Mouse (Mus musculus) forebrain, embryonic 11.5 days (tissue): ENCODE measurements at regions not wholly inside any gene's neighbourhood (a gene's known extent, or its start where the extent isn't known, plus 50 kb on each side); places are given as distances from the start of the nearest gene placed in this dataset.

Experiments
- ATAC-seq: fragments of 200-750 bp; cut with Nextera tagmentation; replicated peaks from 2 replicates; pipeline ENCODE4 v1.8.0; 2017; ENCODE audit warnings: moderate TSS enrichment; ENCODE audit not compliant: low FRiP score
- DNase-seq: peaks from one replicate; pipeline ENCODE4 v3.0.0-alpha.2; 2017; ENCODE audit warnings: low spot score
- H3K27ac ChIP-seq: fragments of 300-500 bp; sonication (generic); 2 replicates; pipeline ENCODE4 v1.5.1; 2014; ENCODE audit warnings: low read depth, low read length
- H3K27me3 ChIP-seq: fragments of 300-500 bp; sonication (generic); 2 replicates; pipeline ENCODE4 v1.6.1; 2014; ENCODE audit warnings: mild to moderate bottlenecking, low read length, mixed read lengths; ENCODE audit not compliant: control insufficient read depth, insufficient read depth
- H3K36me3 ChIP-seq: fragments of 300-500 bp; sonication (generic); 2 replicates; pipeline ENCODE4 v1.6.1; 2014; ENCODE audit warnings: mild to moderate bottlenecking, low read length, moderate library complexity, mixed read lengths; ENCODE audit not compliant: control insufficient read depth, insufficient read depth
- H3K4me1 ChIP-seq: fragments of 300-500 bp; sonication (generic); replicated peaks from 2 replicates; pipeline ENCODE4 v1.6.1; 2014; ENCODE audit warnings: low read length, mixed read lengths; ENCODE audit not compliant: control insufficient read depth, insufficient read depth
- H3K4me2 ChIP-seq: fragments of 300-500 bp; sonication (generic); 2 replicates; pipeline ENCODE4 v1.6.1; 2014; ENCODE audit warnings: low read depth, mild to moderate bottlenecking, low read length, moderate library complexity, mixed read lengths; ENCODE audit not compliant: severe bottlenecking
- H3K4me3 ChIP-seq: fragments of 300-500 bp; sonication (generic); 2 replicates; pipeline ENCODE4 v1.5.1; 2014; ENCODE audit warnings: low read depth, low read length
- H3K9ac ChIP-seq: fragments of 300-500 bp; sonication (generic); 2 replicates; pipeline ENCODE4 v1.6.1; 2014; ENCODE audit warnings: low read length
- H3K9me3 ChIP-seq: fragments of 300-500 bp; sonication (generic); 2 replicates; pipeline ENCODE4 v1.6.1; 2016; ENCODE audit warnings: low read length, mixed read lengths; ENCODE audit not compliant: control insufficient read depth
- WGBS: fragments of 180-500 bp; shearing (Covaris S2); extraction: QIAGEN DNeasy Blood & Tissue Kit; methylation state at CpG from one replicate; pipeline ENCODE4 v1.1.7; 2014; 5-methylcytosine and 5-hydroxymethylcytosine counted together

DNA sequence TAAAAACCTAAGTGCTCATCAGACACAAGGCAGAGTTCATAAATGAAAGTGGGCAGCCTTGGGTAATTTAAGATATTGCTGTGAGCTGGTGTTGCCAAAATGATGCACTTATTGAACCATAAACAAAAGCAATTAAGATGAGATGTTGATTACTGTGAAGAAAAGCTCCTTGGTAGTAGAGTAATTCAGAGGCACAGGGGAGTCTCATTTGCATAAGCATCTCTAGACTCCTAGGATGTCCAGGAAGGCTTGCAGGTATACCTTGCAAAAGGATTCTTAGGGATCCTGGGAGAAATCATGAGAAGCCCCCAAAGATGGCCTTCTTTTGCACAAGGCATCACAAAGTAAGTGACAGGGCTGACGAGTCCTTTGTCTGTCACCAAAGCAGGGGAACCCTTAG is 640.5 kb upstream of the Cdh11 start:
- no peak for DNase-seq
- H3K4me1 ChIP-seq, result no peaks in the 10 kb centered on the region

DNA sequence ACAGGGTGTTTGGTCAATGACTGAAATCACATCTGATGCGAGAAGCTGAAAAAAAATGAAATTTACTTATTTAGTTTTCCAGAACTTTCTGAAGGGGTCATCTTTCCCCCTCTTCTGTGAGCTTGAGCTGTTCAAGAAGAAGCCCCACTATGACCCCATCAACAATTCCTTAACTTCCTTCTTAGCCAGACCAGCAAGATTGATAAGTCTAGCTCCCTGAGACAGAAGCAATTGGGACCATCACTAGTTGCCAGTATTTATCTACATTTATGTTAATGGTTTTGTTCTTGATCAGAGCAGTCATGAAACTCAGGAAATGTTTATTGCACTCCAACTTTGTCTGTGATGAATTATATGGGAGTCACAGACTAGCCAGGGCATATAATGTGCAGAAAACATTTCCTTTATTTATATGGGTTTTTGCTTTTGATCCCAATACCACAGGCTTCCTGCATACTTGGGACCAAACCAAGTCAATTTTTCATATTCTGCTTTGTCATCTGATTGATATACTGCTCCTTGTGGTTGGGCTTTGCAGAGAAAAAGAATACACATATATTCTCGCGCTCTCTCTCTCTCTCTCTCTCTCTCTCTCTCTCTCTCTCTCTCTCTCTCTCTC is 645.5 kb upstream of the Cdh11 start:
- no peaks in the 10 kb centered on the region for H3K27me3 ChIP-seq
- no peaks in the 10 kb centered on the region for H3K36me3 ChIP-seq
- 96% methylated on average over 3 of the region's 3 CpGs for WGBS
- DNase-seq (no peak), ATAC-seq (no peak)
- H3K4me3 ChIP-seq, result no peak overlapping the region
- H3K9me3 ChIP-seq, result no peaks in the 10 kb centered on the region
- H3K4me2 ChIP-seq, result no peak overlapping the region
- H3K9ac ChIP-seq, result no peak overlapping the region
- no peak overlapping the region for H3K27ac ChIP-seq
- no peaks in the 10 kb centered on the region for H3K4me1 ChIP-seq

More for the DNA sequence above, 640.5 kb upstream of the Cdh11 start:
- no peak for ATAC-seq
- Histone ChIP-seq H3K9ac (no peak overlapping the region), H3K27me3 (no peaks in the 10 kb centered on the region), H3K27ac (no peak overlapping the region), H3K4me3 (no peak overlapping the region), H3K9me3 (no peaks in the 10 kb centered on the region), H3K36me3 (no peaks in the 10 kb centered on the region), H3K4me2 (no peak overlapping the region)
- 69% methylated on average over 1 of the region's 1 CpGs for WGBS

DNA sequence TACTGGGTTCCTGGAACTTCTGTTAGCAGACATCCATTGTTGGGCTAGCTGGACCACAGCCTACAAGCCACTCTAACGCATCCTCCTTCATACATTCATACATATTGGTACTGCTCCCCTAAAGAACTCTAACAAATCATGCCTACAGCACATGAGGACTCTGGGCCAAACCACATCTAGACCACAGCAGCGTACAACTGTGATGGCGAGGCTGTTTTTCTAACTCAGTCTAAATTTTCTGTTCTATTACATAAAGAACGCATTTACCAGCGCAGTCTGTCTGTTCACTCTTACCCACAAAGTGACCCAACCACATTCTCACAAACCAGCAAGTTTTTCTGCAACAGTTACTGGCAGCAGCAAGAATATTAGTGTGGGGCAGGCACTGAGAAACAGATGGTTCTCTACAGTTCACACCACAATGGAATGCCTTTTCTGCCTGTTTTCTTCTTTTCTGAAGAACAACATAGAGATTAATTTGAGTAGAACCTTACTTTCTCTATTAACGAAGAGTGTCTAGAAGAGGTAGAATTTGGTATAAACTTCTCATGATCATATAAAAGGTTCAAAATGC is 648.2 kb upstream of the Cdh11 start:
- H3K9me3 ChIP-seq, result no peaks in the 10 kb centered on the region
- no peak overlapping the region for H3K27ac ChIP-seq
- WGBS, result 95% methylated on average over 6 of the region's 6 CpGs
- DNase-seq (no peak), ATAC-seq (no peak)
- no peaks in the 10 kb centered on the region for H3K4me1 ChIP-seq
- no peak overlapping the region for H3K9ac ChIP-seq
- H3K4me3 ChIP-seq, result no peak overlapping the region
- no peaks in the 10 kb centered on the region for H3K27me3 ChIP-seq
- no peak overlapping the region for H3K4me2 ChIP-seq
- no peaks in the 10 kb centered on the region for H3K36me3 ChIP-seq

DNA sequence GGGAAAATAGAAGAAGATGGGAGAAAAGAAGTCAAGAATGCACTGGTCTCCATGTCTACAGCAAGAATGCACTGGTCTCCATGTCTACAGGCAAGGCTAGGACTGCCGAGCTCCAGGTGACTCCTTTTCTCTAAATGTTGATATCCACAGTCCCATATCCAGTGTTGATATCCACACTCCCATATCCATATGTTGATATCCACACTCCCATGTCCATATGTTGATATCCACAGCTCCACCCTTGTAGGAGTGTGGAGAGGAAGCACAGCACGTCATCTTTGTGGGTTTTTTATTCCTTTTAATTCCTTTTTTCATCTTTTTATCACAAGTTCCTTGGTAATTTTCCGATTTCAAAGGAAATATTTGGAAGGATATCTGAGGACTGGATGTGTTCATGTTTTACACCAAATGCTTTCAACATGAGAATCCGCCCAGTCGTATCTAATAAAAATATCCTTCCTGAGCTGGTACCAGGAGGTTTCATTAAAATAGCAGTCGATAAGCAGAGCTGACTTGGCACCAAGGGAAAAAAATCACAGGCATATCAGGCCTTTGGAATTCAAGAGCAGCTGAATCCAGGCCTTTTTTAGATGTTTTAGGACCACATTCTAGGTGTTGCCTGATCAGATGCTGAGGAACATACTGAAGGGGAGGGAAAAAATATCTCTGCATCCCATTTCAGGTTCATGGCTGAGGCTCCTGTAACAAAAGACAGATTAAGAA is 653.7 kb upstream of the Cdh11 start:
- Histone ChIP-seq H3K27me3 (peaks cover 2% of the 10 kb centered on the region), H3K4me1 (peaks cover 4% of the 10 kb centered on the region; the same call in 1 of the 2 replicates), H3K9me3 (no peaks in the 10 kb centered on the region), H3K4me2 (no peak overlapping the region), H3K9ac (no peak overlapping the region), H3K27ac (no peak overlapping the region), H3K4me3 (no peak overlapping the region), H3K36me3 (no peaks in the 10 kb centered on the region)
- ATAC-seq (no peak), DNase-seq (no peak)
- WGBS, result 87% methylated on average over 6 of the region's 6 CpGs

DNA sequence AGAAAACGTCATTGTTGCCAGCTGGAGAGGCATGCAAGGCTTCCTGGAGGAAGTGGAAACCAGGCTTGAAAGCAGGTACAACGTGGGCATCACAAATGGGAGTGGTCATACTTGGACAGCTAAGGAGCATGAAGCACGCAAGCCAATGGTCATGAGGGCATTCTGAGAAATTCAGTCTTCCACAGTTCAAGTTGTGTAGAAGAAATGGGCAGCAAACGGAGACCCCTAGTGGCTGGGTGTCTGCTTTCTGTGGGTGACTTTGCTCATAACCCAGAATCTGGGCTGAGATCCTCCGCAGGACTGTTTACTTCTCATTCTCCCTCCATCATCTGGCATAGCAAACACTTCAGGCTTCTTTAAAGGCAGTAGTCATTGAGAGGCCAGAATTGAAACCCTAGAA is 655.7 kb upstream of the Cdh11 start:
- DNase-seq, result no peak
- Histone ChIP-seq H3K4me3 (no peak overlapping the region), H3K27ac (no peak overlapping the region), H3K27me3 (peaks cover 5% of the 10 kb centered on the region), H3K9ac (no peak overlapping the region), H3K4me1 (peaks cover 4% of the 10 kb centered on the region; the same call in 1 of the 2 replicates), H3K9me3 (no peaks in the 10 kb centered on the region), H3K4me2 (no peak overlapping the region), H3K36me3 (no peaks in the 10 kb centered on the region)
- 70% methylated on average over 5 of the region's 5 CpGs for whole genome bisulfite sequencing
- no peak; the same call in 1 of the 2 replicates for ATAC-seq

DNA sequence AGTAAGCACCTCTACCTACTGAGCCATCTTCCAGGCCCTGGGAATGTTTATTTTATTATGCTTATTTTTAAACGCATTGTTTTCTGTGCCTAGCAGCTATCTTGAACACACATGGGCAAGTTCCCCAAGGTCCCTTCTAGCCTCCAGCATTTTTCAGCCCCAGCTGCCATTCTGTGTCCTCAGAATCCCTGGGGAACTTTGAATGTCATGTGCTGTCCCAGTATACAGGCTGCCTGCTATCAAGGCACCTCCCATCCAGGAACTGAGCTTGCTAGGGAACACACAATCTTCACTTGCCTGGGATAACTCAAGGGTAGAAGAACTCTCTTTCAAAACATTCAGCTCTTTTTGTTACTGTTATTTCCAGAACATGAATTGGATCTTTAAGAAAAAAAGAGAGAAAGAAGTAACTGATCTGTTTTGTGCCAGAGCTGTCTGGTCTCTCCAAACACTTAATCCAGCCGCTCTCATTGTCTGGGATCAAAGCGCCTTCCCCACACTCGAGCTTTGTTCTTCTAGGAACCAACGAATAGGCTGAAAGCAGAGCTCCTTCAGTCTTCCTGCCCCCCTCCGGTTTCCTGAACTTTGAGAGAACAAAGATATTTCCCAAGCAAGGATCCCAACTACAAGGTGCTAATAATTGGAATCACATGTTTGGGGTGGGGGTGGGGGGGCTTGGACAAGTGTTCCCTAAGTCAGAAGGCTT is 657.1 kb upstream of the Cdh11 start:
- ATAC-seq, result no peak; the same call in 1 of the 2 replicates
- no peaks in the 10 kb centered on the region for H3K36me3 ChIP-seq
- H3K9ac ChIP-seq, result no peak overlapping the region
- peaks cover 4% of the 10 kb centered on the region; the same call in 1 of the 2 replicates for H3K4me1 ChIP-seq
- no peak overlapping the region for H3K4me3 ChIP-seq
- H3K9me3 ChIP-seq, result no peaks in the 10 kb centered on the region
- H3K27me3 ChIP-seq, result peaks cover 5% of the 10 kb centered on the region
- WGBS, result 13% methylated on average over 6 of the region's 6 CpGs
- H3K27ac ChIP-seq, result no peak overlapping the region
- peak overlapping the region; percentile 6; the same call in 1 of the 2 replicates for H3K4me2 ChIP-seq
- no peak for DNase-seq

DNA sequence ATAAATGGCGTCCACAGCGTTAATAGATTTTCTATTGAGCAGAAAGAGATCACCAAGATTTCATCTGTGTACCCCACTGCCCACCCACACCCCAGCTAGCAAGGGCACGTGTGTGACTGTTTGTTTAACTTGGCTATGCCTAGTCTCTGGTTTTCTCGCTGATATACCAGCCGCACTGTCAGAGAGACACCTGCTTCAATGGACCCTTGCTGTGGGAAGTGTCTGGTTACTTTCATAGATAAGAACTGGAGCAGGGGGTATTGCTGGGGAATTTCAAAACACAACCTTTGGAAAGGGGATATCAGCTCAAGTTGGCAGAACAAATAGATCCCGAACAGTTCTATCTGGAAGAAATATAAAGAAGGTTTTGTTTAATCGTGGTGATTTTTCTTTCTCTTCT is 656.8 kb upstream of the Cdh5 start:
- WGBS, result 52% methylated on average over 7 of the region's 7 CpGs
- H3K27me3 ChIP-seq, result peaks cover 11% of the 10 kb centered on the region
- peaks cover 4% of the 10 kb centered on the region; the same call in 1 of the 2 replicates for H3K4me1 ChIP-seq

DNA sequence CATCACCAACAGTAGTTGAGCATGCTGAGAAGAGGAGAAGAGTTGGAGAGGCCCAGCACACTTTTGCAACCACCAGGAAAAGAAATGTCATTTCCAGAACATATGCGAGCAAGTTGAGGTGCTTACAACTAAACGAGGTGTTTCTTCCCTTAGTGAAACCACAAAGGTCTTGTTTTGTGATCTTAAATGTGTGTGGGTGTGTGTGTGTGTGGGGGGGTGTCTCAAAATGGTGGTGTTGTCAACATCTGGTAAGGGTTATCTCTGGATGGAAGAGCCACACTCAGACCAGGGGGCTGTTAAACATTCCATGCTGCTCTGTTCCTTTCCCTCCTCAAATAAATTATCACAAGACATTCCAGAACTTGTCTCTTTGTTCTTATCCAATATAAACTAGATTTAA is 656.0 kb upstream of the Cdh5 start:
- H3K4me3 ChIP-seq, result no peak overlapping the region
- no peaks in the 10 kb centered on the region for H3K36me3 ChIP-seq
- H3K9ac ChIP-seq, result no peak overlapping the region
- no peaks in the 10 kb centered on the region for H3K9me3 ChIP-seq
- 81% methylated on average over 2 of the region's 2 CpGs for WGBS
- ATAC-seq, result no peak
- no peak overlapping the region for H3K4me2 ChIP-seq
- no peak overlapping the region for H3K27ac ChIP-seq
- DNase-seq, result no peak
- H3K4me1 ChIP-seq, result peaks cover 4% of the 10 kb centered on the region; the same call in 1 of the 2 replicates
- H3K27me3 ChIP-seq, result peaks cover 19% of the 10 kb centered on the region

More for the DNA sequence above, 656.8 kb upstream of the Cdh5 start:
- Histone ChIP-seq H3K9me3 (no peaks in the 10 kb centered on the region), H3K27ac (no peak overlapping the region), H3K36me3 (no peaks in the 10 kb centered on the region), H3K9ac (no peak overlapping the region), H3K4me3 (no peak overlapping the region), H3K4me2 (no peak overlapping the region)
- DNase-seq (no peak), ATAC-seq (no peak)
